Mouse (Mus musculus): ENCODE measurements around the gene Szrd1. TPM values are rescaled to one million over a fixed set of nuclear protein-coding genes. Genes with fewer than 3 reads are reported as not detected.

Szrd1 gene
- total RNA-seq (2021): 100 to 1,000 TPM; 103 to 107 TPM

GRCm38 (mm10) chr4:141139116-141139970 is at the start of gene Szrd1:
Szrd1 (minus strand) TSS chr4:141139775.
- peak; percentile 99 for DNase-seq

GRCm38 (mm10) chr4:141186923-141187836 is 47.6 kb upstream of the Szrd1 start:
- no peak for DNase-seq

GRCm38 (mm10) chr4:141184426-141184825 is 44.9 kb upstream of the Szrd1 start:
- DNase-seq: no peak

- DNase-seq: no peak
Observed at GRCm38 (mm10) chr4:141183932-141184331, 44.4 kb upstream of the Szrd1 start.

- DNase-seq: no peak
Observed at GRCm38 (mm10) chr4:141181981-141182380, 42.4 kb upstream of the Szrd1 start.

- no peak for DNase-seq
Observed at GRCm38 (mm10) chr4:141180831-141181230, 41.3 kb upstream of the Szrd1 start.

- no peak for DNase-seq
Observed at GRCm38 (mm10) chr4:141178500-141178899, 38.9 kb upstream of the Szrd1 start.

GRCm38 (mm10) chr4:141176328-141176838 is 36.8 kb upstream of the Szrd1 start:
- no peak for DNase-seq

GRCm38 (mm10) chr4:141175783-141176182 is 36.2 kb upstream of the Szrd1 start:
- DNase-seq: peak; percentile 12

GRCm38 (mm10) chr4:141172121-141172520 is 32.5 kb upstream of the Szrd1 start:
- no peak for DNase-seq

- no peak for DNase-seq
Observed at GRCm38 (mm10) chr4:141167156-141167555, 27.6 kb upstream of the Szrd1 start.

- DNase-seq: no peak
Observed at GRCm38 (mm10) chr4:141165744-141166292, 26.2 kb upstream of the Szrd1 start.

- no peak for DNase-seq
Observed at GRCm38 (mm10) chr4:141163729-141164128, 24.2 kb upstream of the Szrd1 start.

- no peak for DNase-seq
Observed at GRCm38 (mm10) chr4:141161699-141162208, 22.2 kb upstream of the Szrd1 start.

- no peak for DNase-seq
Observed at GRCm38 (mm10) chr4:141160193-141160592, 20.6 kb upstream of the Szrd1 start.

- DNase-seq: no peak
Observed at GRCm38 (mm10) chr4:141159666-141160065, 20.1 kb upstream of the Szrd1 start.

GRCm38 (mm10) chr4:141159093-141159492 is 19.5 kb upstream of the Szrd1 start:
- DNase-seq: no peak

- no peak for DNase-seq
Observed at GRCm38 (mm10) chr4:141158609-141159008, 19.0 kb upstream of the Szrd1 start.

- no peak for DNase-seq
Observed at GRCm38 (mm10) chr4:141157485-141157884, 17.9 kb upstream of the Szrd1 start.

- no peak for DNase-seq
Observed at GRCm38 (mm10) chr4:141149116-141149515, 9.5 kb upstream of the Szrd1 start.

GRCm38 (mm10) chr4:141148009-141148801 is 8.6 kb upstream of the Szrd1 start:
- DNase-seq: peak; percentile 46

All from heart, postnatal 4 days (tissue).